Mouse (Mus musculus) ES-E14 (cell line): ENCODE measurements around the gene Caprin1. TPM values are rescaled to one million over a fixed set of nuclear protein-coding genes. Genes with fewer than 3 reads are reported as not detected.

Source experiments
- DNase-seq: peaks from one replicate; pipeline ENCODE4 v3.0.0-alpha.2; 2013; ENCODE audit warnings: low read depth, low spot score
- H3K27ac ChIP-seq: 2 replicates; pipeline ENCODE4 v1.5.1; 2012; ENCODE audit warnings: low read depth, mild to moderate bottlenecking, low read length, moderate library complexity, mixed read lengths; ENCODE audit not compliant: poor library complexity, insufficient read depth, severe bottlenecking
- H3K36me3 ChIP-seq: 2 replicates; pipeline ENCODE4 v1.6.1; 2012; ENCODE audit warnings: mild to moderate bottlenecking, low read length, moderate library complexity, mixed read lengths; ENCODE audit not compliant: control insufficient read depth, poor library complexity, insufficient read depth, severe bottlenecking
- H3K4me1 ChIP-seq, 2 experiments: fragments of 150-350 bp in 1 of 2; sonication (generic) in 1 of 2; 2 replicates each; pipeline ENCODE4 v1.6.1; 2012; ENCODE audit warnings: low read length in 2 of 2, mild to moderate bottlenecking in 1 of 2, mixed read lengths in 1 of 2; ENCODE audit not compliant: control insufficient read depth in 2 of 2, insufficient read depth in 2 of 2, poor library complexity in 1 of 2
- H3K4me3 ChIP-seq, 2 experiments: fragments of 150-350 bp in 1 of 2; sonication (generic) in 1 of 2; 2 replicates each; pipeline ENCODE4 v1.5.1; 2012; ENCODE audit warnings: low read length in 2 of 2, low read depth in 1 of 2, mild to moderate bottlenecking in 1 of 2, mixed read lengths in 1 of 2; ENCODE audit not compliant: insufficient read depth in 1 of 2, poor library complexity in 1 of 2, severe bottlenecking in 1 of 2
- H3K9ac ChIP-seq: 2 replicates; pipeline ENCODE4 v1.6.1; 2012; ENCODE audit warnings: low read depth, mild to moderate bottlenecking, low read length, mixed read lengths; ENCODE audit not compliant: poor library complexity, insufficient read depth, severe bottlenecking
- H3K9me3 ChIP-seq: fragments of 150-350 bp; sonication (generic); 2 replicates; pipeline ENCODE4 v1.6.1; 2012; ENCODE audit warnings: low read depth, mild to moderate bottlenecking, low read length; ENCODE audit not compliant: control insufficient read depth, insufficient read depth
- CHD2 ChIP-seq: IDR thresholded peaks from 2 replicates; pipeline ENCODE4 v1.6.1; 2014; ENCODE audit warnings: mild to moderate bottlenecking, low read depth, low read length, inconsistent platforms
- HCFC1 ChIP-seq: IDR thresholded peaks from 2 replicates; pipeline ENCODE4 v1.6.1; 2012; ENCODE audit warnings: low read length, inconsistent platforms, borderline replicate concordance; ENCODE audit not compliant: insufficient read depth
- MAFK ChIP-seq: IDR thresholded peaks from 2 replicates; pipeline ENCODE4 v1.6.1; 2014; ENCODE audit warnings: mild to moderate bottlenecking, low read depth, low read length, inconsistent platforms; ENCODE audit not compliant: insufficient read depth
- ZC3H11A ChIP-seq: IDR thresholded peaks from 2 replicates; pipeline ENCODE4 v1.6.1; 2012; ENCODE audit warnings: low read depth, mild to moderate bottlenecking, inconsistent platforms, low read length, borderline replicate concordance
- ZNF384 ChIP-seq: IDR thresholded peaks from 2 replicates; pipeline ENCODE4 v1.6.1; 2012; ENCODE audit warnings: low read depth, low read length, inconsistent platforms
- in situ Hi-C, 2 experiments: fragments of 600-800 bp; cut with MboI; formaldehyde crosslinking; loops; one replicate each; pipeline ENCODE4 v1.15.1; 2025; ENCODE audit warnings: low sequenced_read_pairs in 2 of 2, inconsistent platforms in 1 of 2; ENCODE audit not compliant: unreplicated experiment in 2 of 2
- total RNA-seq: library from RNA; depleted of rRNA; stranded (reverse); fragments of 300-350 nt; gene quantifications from 2 replicates; pipeline ENCODE4 v1.2.3, GENCODE M21; 2012; rRNA removed

The Caprin1 gene
- total RNA-seq, 1 experiment: 416 TPM

DNA sequence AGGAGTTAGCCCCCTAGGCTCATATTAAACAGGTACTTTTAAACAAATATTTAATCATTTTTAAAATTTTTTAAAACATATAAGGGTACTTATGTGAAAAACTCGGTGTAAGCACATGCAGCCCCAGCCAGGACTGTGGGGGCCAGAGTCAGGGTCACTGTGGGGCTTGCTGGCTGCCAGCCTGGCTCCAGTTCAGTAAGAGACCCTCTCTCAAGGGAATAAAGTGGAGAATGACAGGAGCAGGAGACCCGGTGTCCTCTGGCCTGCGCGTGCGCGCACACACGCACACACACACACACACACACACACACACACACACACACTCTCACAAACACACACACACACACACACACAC lies 78.2 kb downstream of the Caprin1 start:
- no peak overlapping the region for H3K27ac ChIP-seq
- in situ Hi-C loops: loop anchor here in 1 of 2 experiments (5.0 kb wide), 1 partner anchor 152 kb away; the partner anchor contains the start of gene Abtb2
- no peak for DNase-seq
- no peaks in the 10 kb centered on the region for H3K9me3 ChIP-seq
- H3K4me1 ChIP-seq: no peaks in the 10 kb centered on the region
- H3K4me3 ChIP-seq: no peak overlapping the region
- H3K9ac ChIP-seq: no peak overlapping the region
- TF ChIP-seq ZC3H11A (no peak), MAFK (no peak), HCFC1 (no peak), ZNF384 (no peak), CHD2 (no peak)
- H3K36me3 ChIP-seq: peaks cover 56% of the 10 kb centered on the region

DNA sequence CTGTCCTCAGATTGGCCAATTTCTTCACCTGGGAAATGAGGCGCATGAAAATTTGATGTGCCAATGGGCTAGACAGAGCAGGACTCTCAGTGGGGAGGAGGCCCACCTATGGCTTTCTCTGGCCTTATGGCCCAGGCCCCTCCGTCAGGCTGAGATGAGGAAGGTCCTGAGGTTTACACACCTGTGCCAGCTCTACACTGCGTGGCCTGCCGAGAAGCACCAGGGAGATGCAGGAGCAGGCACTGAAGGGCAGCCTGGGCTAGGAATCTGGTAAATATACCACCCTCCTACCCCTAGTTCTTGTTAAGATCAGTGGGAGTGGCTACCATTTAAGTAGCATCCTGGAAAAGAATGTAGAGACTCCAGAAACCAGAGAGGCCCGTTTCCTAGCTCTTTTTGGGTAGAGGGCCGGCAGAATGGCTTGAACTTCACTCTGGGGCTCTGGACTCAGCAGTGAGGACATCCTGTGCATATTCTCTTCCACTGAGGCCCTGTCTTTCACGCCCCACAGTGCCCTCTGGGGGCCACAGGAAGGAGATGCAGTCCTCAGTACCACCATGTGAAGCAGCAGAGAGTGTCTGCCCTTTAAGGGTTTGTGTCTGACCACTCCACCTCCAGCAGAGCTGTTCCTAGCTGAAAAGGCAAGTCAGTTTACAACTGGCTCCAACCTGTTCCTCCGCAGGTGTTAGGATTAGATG lies 78.7 kb downstream of the Caprin1 start:
- no peaks in the 10 kb centered on the region for H3K4me1 ChIP-seq
- DNase-seq: peak; percentile 76
- H3K27ac ChIP-seq: no peak overlapping the region
- H3K9me3 ChIP-seq: no peaks in the 10 kb centered on the region
- TF ChIP-seq ZNF384 (no peak), HCFC1 (no peak), CHD2 (no peak), MAFK (no peak), ZC3H11A (no peak)
- no peak overlapping the region for H3K4me3 ChIP-seq
- in situ Hi-C loops: loop anchor here in 1 of 2 experiments (5.0 kb wide), 1 partner anchor 151 kb away; the partner anchor contains the start of gene Abtb2
- H3K9ac ChIP-seq: no peak overlapping the region
- peaks cover 51% of the 10 kb centered on the region for H3K36me3 ChIP-seq

GRCm38 (mm10) chr2:103714412-103714811 lies 83.0 kb downstream of the Caprin1 start:
- Histone ChIP-seq H3K9me3 (no peaks in the 10 kb centered on the region), H3K36me3 (peaks cover 20% of the 10 kb centered on the region), H3K4me1 (no peaks in the 10 kb centered on the region), H3K27ac (no peak overlapping the region), H3K9ac (no peak overlapping the region), H3K4me3 (no peak overlapping the region)
- in situ Hi-C loops: no loop called here
- TF ChIP-seq ZNF384 (no peak), CHD2 (no peak), MAFK (no peak), HCFC1 (no peak), ZC3H11A (no peak)
- DNase-seq: no peak

- Histone ChIP-seq H3K36me3 (peaks cover 19% of the 10 kb centered on the region), H3K4me3 (no peak overlapping the region), H3K27ac (no peak overlapping the region), H3K9me3 (no peaks in the 10 kb centered on the region), H3K4me1 (no peaks in the 10 kb centered on the region), H3K9ac (no peak overlapping the region)
- TF ChIP-seq HCFC1: no peak
- TF ChIP-seq ZNF384: no peak
- no peak for TF ChIP-seq MAFK
- no peak for TF ChIP-seq CHD2
- TF ChIP-seq ZC3H11A: no peak
- no peak for DNase-seq
- in situ Hi-C loops: no loop called here
These were observed 83.6 kb downstream of the Caprin1 start for GRCm38 (mm10) chr2:103713831-103714230.

Other genes with a start within 250 kb of the Caprin1 start
- 5.2 and 5.5 TPM in 2 replicates for gene Abtb2, start 231.3 kb downstream of the Caprin1 start, total RNA-seq
- gene Nat10, start 36.4 kb downstream of the Caprin1 start, total RNA-seq: 77.0 and 122 TPM in 2 replicates
- gene Lmo2, start 160.3 kb upstream of the Caprin1 start, total RNA-seq: 0.76 and 1.4 TPM in 2 replicates
- gene Fbxo3, start 230.1 kb upstream of the Caprin1 start, total RNA-seq: 13.6 and 13.9 TPM in 2 replicates
- 0.54 and 1.4 TPM in 2 replicates for gene 4931422A03Rik, start 230.7 kb upstream of the Caprin1 start, total RNA-seq